Mouse (Mus musculus) liver, embryonic 11.5 days (tissue): ENCODE measurements around the gene Pld6. TPM values are rescaled to one million over a fixed set of nuclear protein-coding genes. Genes with fewer than 3 reads are reported as not detected.
"Not testable (repeated sequence)": the region's sequence is repeated elsewhere in the genome, so short reads cannot be mapped to it uniquely, and the experiment has no call there.

Source experiments
- ATAC-seq: fragments of 200-750 bp; cut with Nextera tagmentation; replicated peaks from 2 replicates; pipeline ENCODE4 v1.8.0; 2017; ENCODE audit warnings: moderate number of reproducible peaks, mild to moderate bottlenecking, moderate TSS enrichment, moderate library complexity; ENCODE audit not compliant: low FRiP score
- DNase-seq: peaks from one replicate; pipeline ENCODE4 v3.0.0-alpha.2; 2017; ENCODE audit warnings: low spot score
- H3K27ac ChIP-seq: fragments of 300-500 bp; sonication (generic); 2 replicates; pipeline ENCODE4 v1.5.1; 2014; ENCODE audit warnings: mild to moderate bottlenecking, low read depth, low read length, control low read depth
- H3K27me3 ChIP-seq: fragments of 300-500 bp; sonication (generic); replicated peaks from 2 replicates; pipeline ENCODE4 v1.6.1; 2014; ENCODE audit warnings: low read length, mixed read lengths; ENCODE audit not compliant: control insufficient read depth, insufficient read depth
- H3K36me3 ChIP-seq: fragments of 300-500 bp; sonication (generic); 2 replicates; pipeline ENCODE4 v1.6.1; 2014; ENCODE audit warnings: mild to moderate bottlenecking, low read length, moderate library complexity, mixed read lengths; ENCODE audit not compliant: control insufficient read depth, insufficient read depth
- H3K4me1 ChIP-seq: fragments of 300-500 bp; sonication (generic); replicated peaks from 2 replicates; pipeline ENCODE4 v1.6.1; 2014; ENCODE audit warnings: low read length, mixed read lengths; ENCODE audit not compliant: control insufficient read depth, insufficient read depth
- H3K4me2 ChIP-seq: fragments of 300-500 bp; sonication (generic); 2 replicates; pipeline ENCODE4 v1.6.1; 2014; ENCODE audit warnings: mild to moderate bottlenecking, control low read depth, moderate library complexity
- H3K4me3 ChIP-seq: fragments of 300-500 bp; sonication (generic); 2 replicates; pipeline ENCODE4 v1.5.1; 2014; ENCODE audit warnings: low read depth, low read length, control low read depth
- H3K9ac ChIP-seq: fragments of 300-500 bp; sonication (generic); 2 replicates; pipeline ENCODE4 v1.6.1; 2014; ENCODE audit warnings: low read depth, low read length, control low read depth
- H3K9me3 ChIP-seq: fragments of 300-500 bp; sonication (generic); 2 replicates; pipeline ENCODE4 v1.6.1; 2016; ENCODE audit warnings: low read length, inconsistent platforms, mixed read lengths; ENCODE audit not compliant: control insufficient read depth
- WGBS: fragments of 180-500 bp; shearing (Covaris S2); extraction: QIAGEN DNeasy Blood & Tissue Kit; methylation state at CpG from one replicate; pipeline ENCODE4 v1.1.7; 2014; 5-methylcytosine and 5-hydroxymethylcytosine counted together
- polyA plus RNA-seq: library from polyadenylated mRNA; unstranded; fragments of >200 nt; fragmentation: Nextera tagmentation; extraction: Ambion mirVana; gene quantifications from 2 replicates; pipeline ENCODE4 v1.2.1, GENCODE M21; 2014

Pld6 gene
- polyA plus RNA-seq, 1 experiment from 2014 or later = 1.8 TPM

DNA sequence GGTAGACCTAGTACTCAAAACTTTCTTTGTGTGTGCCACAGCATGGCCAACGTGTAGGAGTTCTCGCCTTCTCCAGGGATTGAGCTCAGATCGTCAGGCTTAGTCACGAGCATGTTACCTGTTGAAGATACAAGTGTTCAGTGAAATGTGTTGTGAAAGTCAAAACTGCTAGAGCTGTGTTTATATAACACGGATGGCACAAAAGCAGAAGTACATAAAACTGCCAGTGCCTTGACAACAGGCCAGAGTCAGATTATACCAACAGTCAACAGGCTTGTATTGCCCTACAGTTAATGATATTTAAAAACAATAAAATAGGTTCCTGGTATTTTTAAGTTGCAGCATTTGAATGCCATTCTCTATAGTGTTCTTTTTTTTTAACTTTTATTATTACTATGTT lies 41.6 kb downstream of the Pld6 start:
- Histone ChIP-seq H3K9ac (no peak overlapping the region), H3K36me3 (peaks cover 16% of the 10 kb centered on the region), H3K4me1 (no peaks in the 10 kb centered on the region), H3K27ac (no peak overlapping the region), H3K4me2 (no peak overlapping the region), H3K9me3 (no peaks in the 10 kb centered on the region), H3K27me3 (no peaks in the 10 kb centered on the region), H3K4me3 (no peak overlapping the region)
- ATAC-seq = no peak
- WGBS = 85% methylated on average over 5 of the region's 5 CpGs
- DNase-seq = no peak

DNA sequence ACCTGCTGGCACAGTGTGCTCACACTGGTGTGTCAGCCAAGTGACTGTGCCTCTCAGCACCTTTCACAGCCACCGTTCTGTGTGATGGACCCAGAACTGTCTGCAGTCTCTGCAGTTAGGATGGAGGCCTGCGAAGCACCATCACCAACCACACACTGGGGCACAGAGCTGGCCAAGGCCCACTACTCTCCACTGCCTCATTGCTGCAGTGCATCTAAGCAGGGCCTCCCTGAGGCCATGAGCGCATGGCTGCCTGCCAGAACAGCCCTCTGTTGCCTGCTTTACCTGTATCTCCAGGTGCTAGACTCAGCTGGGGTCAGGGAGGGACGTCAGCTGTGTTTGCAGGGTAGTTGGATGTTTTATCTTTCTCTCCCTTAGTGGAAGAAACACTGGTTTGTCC lies 43.1 kb downstream of the Pld6 start:
- 90% methylated on average over 4 of the region's 4 CpGs for WGBS
- ATAC-seq (no peak), DNase-seq (no peak)
- no peak overlapping the region for H3K4me2 ChIP-seq
- no peak overlapping the region for H3K9ac ChIP-seq
- no peak overlapping the region for H3K4me3 ChIP-seq
- H3K4me1 ChIP-seq = no peaks in the 10 kb centered on the region
- no peaks in the 10 kb centered on the region for H3K27me3 ChIP-seq
- no peaks in the 10 kb centered on the region for H3K9me3 ChIP-seq
- no peak overlapping the region for H3K27ac ChIP-seq
- peaks cover 18% of the 10 kb centered on the region for H3K36me3 ChIP-seq

DNA sequence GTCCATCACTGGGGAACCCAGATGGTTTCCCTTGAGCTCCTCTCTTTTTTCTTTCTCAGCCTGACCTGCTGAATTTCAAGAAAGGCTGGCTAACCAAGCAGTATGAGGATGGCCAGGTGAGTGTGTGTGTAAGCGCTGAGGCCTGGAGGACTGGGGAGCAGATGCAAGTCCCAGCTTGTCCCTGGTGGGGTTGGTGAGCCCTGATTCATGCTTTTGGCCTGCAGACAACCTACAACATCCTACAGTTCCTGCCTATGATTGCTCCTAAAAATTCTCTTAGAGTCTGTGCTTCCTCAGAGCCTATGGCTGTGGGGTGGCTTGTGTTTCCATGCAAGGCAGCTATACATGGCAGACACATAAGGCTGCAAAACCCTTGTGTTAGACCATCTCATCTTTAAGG lies 43.7 kb downstream of the Pld6 start:
- ATAC-seq (no peak), DNase-seq (no peak)
- H3K4me1 ChIP-seq = no peaks in the 10 kb centered on the region
- peaks cover 18% of the 10 kb centered on the region for H3K36me3 ChIP-seq
- no peak overlapping the region for H3K4me2 ChIP-seq
- no peak overlapping the region for H3K27ac ChIP-seq
- WGBS = 93% methylated on average over 1 of the region's 1 CpGs
- no peak overlapping the region for H3K9ac ChIP-seq
- no peaks in the 10 kb centered on the region for H3K9me3 ChIP-seq
- H3K4me3 ChIP-seq = no peak overlapping the region
- no peaks in the 10 kb centered on the region for H3K27me3 ChIP-seq

DNA sequence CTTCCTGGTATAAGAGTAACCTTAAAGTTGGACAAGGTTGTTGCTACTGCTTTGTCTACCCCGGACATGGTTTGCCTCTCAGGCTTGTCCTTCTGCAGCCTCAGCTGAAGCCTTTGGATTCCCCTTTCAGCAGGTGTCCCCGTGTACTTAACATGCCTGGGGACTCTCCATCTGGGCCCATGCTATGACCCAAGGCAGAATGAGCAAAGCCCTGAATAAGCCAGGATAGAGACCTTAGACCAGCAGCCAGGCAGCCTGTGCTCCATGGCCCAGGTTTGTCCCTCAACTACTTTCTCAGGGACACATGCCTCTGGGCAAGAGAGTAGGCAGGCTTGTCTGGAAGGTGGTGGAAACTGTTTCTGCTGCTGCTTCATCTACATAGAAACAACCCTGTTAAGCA lies 44.1 kb downstream of the Pld6 start:
- Histone ChIP-seq H3K4me2 (no peak overlapping the region), H3K36me3 (peaks cover 18% of the 10 kb centered on the region), H3K4me1 (no peaks in the 10 kb centered on the region), H3K27me3 (no peaks in the 10 kb centered on the region), H3K9me3 (no peaks in the 10 kb centered on the region), H3K9ac (no peak overlapping the region), H3K27ac (no peak overlapping the region), H3K4me3 (no peak overlapping the region)
- no peak for DNase-seq
- no peak for ATAC-seq
- 93% methylated on average over 2 of the region's 2 CpGs for WGBS

GRCm38 (mm10) chr11:59741915-59742314 lies 45.5 kb downstream of the Pld6 start:
- H3K36me3 ChIP-seq = peaks cover 27% of the 10 kb centered on the region
- H3K4me2 ChIP-seq = no peak overlapping the region
- no peak overlapping the region for H3K27ac ChIP-seq
- no peak overlapping the region for H3K9ac ChIP-seq
- DNase-seq = no peak
- ATAC-seq = no peak
- H3K4me3 ChIP-seq = no peak overlapping the region
- H3K27me3 ChIP-seq = no peaks in the 10 kb centered on the region
- H3K9me3 ChIP-seq = no peaks in the 10 kb centered on the region
- no peaks in the 10 kb centered on the region for H3K4me1 ChIP-seq
- WGBS = 95% methylated on average over 5 of the region's 5 CpGs

- Histone ChIP-seq H3K4me2 (no peak overlapping the region), H3K9me3 (no peaks in the 10 kb centered on the region), H3K4me3 (no peak overlapping the region), H3K9ac (no peak overlapping the region), H3K27me3 (no peaks in the 10 kb centered on the region), H3K27ac (no peak overlapping the region), H3K36me3 (peaks cover 30% of the 10 kb centered on the region), H3K4me1 (no peaks in the 10 kb centered on the region)
- WGBS = 42% methylated on average over 2 of the region's 2 CpGs
- ATAC-seq (no peak), DNase-seq (no peak)
Observed at GRCm38 (mm10) chr11:59739996-59740395, 47.4 kb downstream of the Pld6 start.

GRCm38 (mm10) chr11:59737250-59737649 lies 50.2 kb downstream of the Pld6 start:
- Histone ChIP-seq H3K4me3 (no peak overlapping the region), H3K9ac (no peak overlapping the region), H3K27ac (no peak overlapping the region), H3K4me2 (no peak overlapping the region), H3K9me3 (no peaks in the 10 kb centered on the region), H3K36me3 (peaks cover 24% of the 10 kb centered on the region), H3K27me3 (no peaks in the 10 kb centered on the region), H3K4me1 (0 out of 2 replicates have a peak, but pooled peaks cover 4% of the 10 kb centered on the region)
- DNase-seq (no peak), ATAC-seq (no peak)
- 97% methylated on average over 12 of the region's 12 CpGs for WGBS

GRCm38 (mm10) chr11:59735938-59736337 lies 51.5 kb downstream of the Pld6 start:
- ATAC-seq = not testable (repeated sequence)
- WGBS = 89% methylated on average over 4 of the region's 4 CpGs

DNA sequence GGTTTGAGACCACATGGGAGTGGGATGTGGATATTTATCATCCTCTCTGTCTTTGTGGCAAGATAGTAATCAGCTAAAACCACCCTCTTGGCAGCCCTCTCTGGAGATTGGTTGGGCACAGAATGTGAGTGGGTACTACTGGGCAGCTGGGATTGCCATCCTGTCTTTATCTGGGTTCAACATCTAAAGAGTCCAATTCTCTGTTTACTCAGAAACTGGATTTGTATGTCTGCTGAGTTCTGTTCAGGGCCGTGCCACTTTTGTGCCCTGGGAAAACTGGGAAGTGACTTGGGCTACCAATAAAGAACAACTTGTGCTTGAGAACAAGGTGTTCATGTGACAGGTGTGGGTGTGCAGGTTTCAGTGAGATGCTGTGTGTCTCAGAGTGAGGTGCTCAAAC lies 53.1 kb downstream of the Pld6 start:
- peaks cover 15% of the 10 kb centered on the region; the same call in 1 of the 2 replicates for H3K36me3 ChIP-seq
- no peaks in the 10 kb centered on the region for H3K9me3 ChIP-seq
- no peak overlapping the region for H3K4me2 ChIP-seq
- DNase-seq = no peak
- ATAC-seq = no peak
- no peak overlapping the region for H3K9ac ChIP-seq
- H3K27ac ChIP-seq = no peak overlapping the region
- H3K4me1 ChIP-seq = 0 out of 2 replicates have a peak, but pooled peaks cover 4% of the 10 kb centered on the region
- no peaks in the 10 kb centered on the region for H3K27me3 ChIP-seq
- H3K4me3 ChIP-seq = no peak overlapping the region
- 74% methylated on average over 1 of the region's 1 CpGs for WGBS

More at GRCm38 (mm10) chr11:59735938-59736337, 51.5 kb downstream of the Pld6 start:
- H3K9ac ChIP-seq, H3K9me3 ChIP-seq, H3K27me3 ChIP-seq, H3K4me1 ChIP-seq, H3K4me2 ChIP-seq, H3K27ac ChIP-seq, DNase-seq, H3K4me3 ChIP-seq: not testable (repeated sequence)
- H3K36me3 ChIP-seq = peaks cover 18% of the 10 kb centered on the region; the same call in 1 of the 2 replicates
